Mouse (Mus musculus): ENCODE measurements around the gene Racgap1. TPM values are rescaled to one million over a fixed set of nuclear protein-coding genes. Genes with fewer than 3 reads are reported as not detected.
A peak's percentile ranks its signal among the peaks of the same experiment; 100 is the strongest.

The Racgap1 gene
- polyA plus RNA-seq, 1 experiment from 2014 or later = 44.9 TPM

DNA sequence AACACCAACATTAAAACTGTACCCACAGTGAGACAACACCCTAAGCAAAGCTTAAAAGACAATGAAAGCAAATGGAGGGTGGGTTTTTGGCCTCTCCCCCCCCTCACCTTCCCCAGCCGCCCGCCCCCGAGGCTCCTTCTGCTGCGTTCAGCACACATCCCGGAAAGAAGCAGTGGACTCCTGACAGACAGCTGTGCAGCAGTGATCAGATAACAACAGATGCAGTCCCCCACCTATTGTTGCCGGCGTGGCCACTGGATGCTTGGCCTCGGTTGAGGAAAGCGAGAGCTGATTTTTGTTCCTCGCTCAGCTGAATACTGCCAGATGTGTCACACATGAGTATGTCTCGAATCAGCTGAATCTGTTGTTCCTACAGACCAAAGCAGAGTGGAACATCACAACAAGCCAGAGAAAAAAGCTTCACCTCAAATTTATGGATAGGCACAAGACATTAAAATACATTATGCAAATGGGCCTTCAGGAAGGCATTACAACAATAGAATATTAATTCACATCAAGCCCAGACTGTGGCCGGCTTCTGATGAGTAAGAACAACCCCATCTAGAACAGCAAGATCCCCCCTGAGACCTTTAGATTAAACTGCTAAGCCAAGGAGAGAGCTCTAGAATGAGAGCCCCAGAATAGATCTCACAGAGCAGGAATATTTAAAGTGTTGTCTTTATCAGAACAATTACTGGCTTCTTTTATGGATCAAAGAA lies 13.9 kb downstream of the Racgap1 start:
- H3K27ac ChIP-seq = peak overlapping the region; percentile 92
- 32% methylated on average over 12 of the region's 12 CpGs for WGBS
- peaks cover 17% of the 10 kb centered on the region for H3K4me1 ChIP-seq (replicated peaks; ENCODE audit: control insufficient read depth, insufficient read depth, low read length)
- H3K4me3 ChIP-seq (replicated peaks; ENCODE audit: low read length) = no peak overlapping the region
- no peaks in the 10 kb centered on the region for H3K27me3 ChIP-seq (ENCODE audit: control insufficient read depth, insufficient read depth, low read length)
- peaks cover 17% of the 10 kb centered on the region for H3K36me3 ChIP-seq (replicated peaks; ENCODE audit: control insufficient read depth, insufficient read depth)
- ATAC-seq (ENCODE audit: low FRiP score) = 0 out of 2 replicates have a peak, but pooled peaks have one; percentile 17
- no peaks in the 10 kb centered on the region for H3K9me3 ChIP-seq (ENCODE audit: control insufficient read depth, low read length)
- peak overlapping the region; percentile 35 for H3K4me2 ChIP-seq (replicated peaks)
- peak overlapping the region; percentile 48 for H3K9ac ChIP-seq
- no peak for DNase-seq (ENCODE audit: low spot score)

DNA sequence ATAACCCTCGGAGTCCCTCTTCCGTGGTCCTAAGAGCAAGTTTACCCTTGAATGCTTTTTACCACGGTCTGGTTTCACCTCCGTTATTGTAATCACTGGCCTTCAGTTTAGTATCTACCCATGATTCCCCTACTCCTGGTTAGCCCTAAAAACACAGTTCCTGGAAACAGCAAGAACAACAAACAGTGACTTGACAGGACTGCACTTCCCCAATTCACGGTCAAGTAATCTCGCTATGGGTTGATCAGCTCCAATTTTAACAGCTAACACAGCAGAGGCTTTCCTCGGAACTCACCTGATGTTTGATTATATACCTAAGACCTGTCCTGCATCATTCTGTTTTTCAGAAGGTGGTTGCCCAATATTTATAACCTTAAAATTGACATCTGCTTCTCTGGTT lies 16.8 kb downstream of the Racgap1 start:
- ATAC-seq (ENCODE audit: low FRiP score) (no peak), DNase-seq (ENCODE audit: low spot score) (no peak)
- Histone ChIP-seq H3K27me3 (ENCODE audit: control insufficient read depth, insufficient read depth, low read length) (no peaks in the 10 kb centered on the region), H3K9ac (no peak overlapping the region), H3K4me3 (replicated peaks; ENCODE audit: low read length) (no peak overlapping the region), H3K4me2 (replicated peaks) (no peak overlapping the region), H3K36me3 (replicated peaks; ENCODE audit: control insufficient read depth, insufficient read depth) (peaks cover 45% of the 10 kb centered on the region), H3K27ac (no peak overlapping the region), H3K4me1 (replicated peaks; ENCODE audit: control insufficient read depth, insufficient read depth, low read length) (peaks cover 15% of the 10 kb centered on the region), H3K9me3 (ENCODE audit: control insufficient read depth, low read length) (no peaks in the 10 kb centered on the region)
- WGBS = 94% methylated on average over 7 of the region's 7 CpGs

DNA sequence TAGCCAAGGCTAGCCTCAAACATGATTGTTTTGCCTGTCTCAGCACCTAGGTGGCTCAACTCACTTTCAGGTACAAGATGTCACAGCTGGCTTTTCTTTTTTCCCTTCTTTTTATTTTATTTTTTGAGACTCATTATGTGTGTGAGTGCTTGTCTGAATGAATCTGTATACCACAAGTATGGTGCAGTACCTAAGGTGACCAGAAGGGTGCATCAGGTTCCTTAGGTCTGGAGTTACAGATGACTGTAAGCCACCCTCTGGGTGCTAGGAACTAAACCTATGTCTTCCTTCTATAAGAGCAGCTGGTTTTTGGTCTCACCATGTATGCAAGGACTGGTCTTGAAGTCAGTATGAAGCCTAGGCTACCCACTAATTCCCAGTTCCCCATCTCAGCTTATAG lies 19.8 kb downstream of the Racgap1 start:
- no peak overlapping the region for H3K4me2 ChIP-seq (replicated peaks)
- H3K9ac ChIP-seq = no peak overlapping the region
- H3K9me3 ChIP-seq (ENCODE audit: control insufficient read depth, low read length) = no peaks in the 10 kb centered on the region
- no peak overlapping the region for H3K27ac ChIP-seq
- H3K27me3 ChIP-seq (ENCODE audit: control insufficient read depth, insufficient read depth, low read length) = no peaks in the 10 kb centered on the region
- H3K36me3 ChIP-seq (replicated peaks; ENCODE audit: control insufficient read depth, insufficient read depth) = peaks cover 51% of the 10 kb centered on the region
- ATAC-seq (ENCODE audit: low FRiP score) (no peak), DNase-seq (ENCODE audit: low spot score) (no peak)
- no peaks in the 10 kb centered on the region; the same call in 1 of the 2 replicates for H3K4me1 ChIP-seq (replicated peaks; ENCODE audit: control insufficient read depth, insufficient read depth, low read length)
- H3K4me3 ChIP-seq (replicated peaks; ENCODE audit: low read length) = no peak overlapping the region

DNA sequence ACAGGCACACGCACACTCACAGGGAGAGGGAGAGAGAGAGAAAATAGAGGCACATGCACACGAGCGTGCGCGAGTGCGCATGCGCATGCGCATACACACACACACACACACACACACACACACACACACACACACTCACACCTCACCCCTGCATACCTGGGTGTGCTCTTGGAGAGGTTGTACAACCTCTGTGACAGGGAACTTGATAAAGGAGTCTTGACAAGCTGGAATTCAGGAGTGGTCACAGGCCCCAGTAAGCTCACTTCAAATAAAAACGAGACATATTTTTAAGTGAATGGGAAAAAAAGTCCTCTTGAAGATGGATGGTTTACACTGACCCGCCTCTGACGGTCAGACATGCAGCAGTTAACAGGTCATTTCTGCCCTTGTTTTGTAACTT lies 29.4 kb downstream of the Racgap1 start:
- Histone ChIP-seq H3K9me3 (ENCODE audit: control insufficient read depth, low read length) (no peaks in the 10 kb centered on the region), H3K27ac (no peak overlapping the region), H3K4me2 (replicated peaks) (no peak overlapping the region), H3K9ac (no peak overlapping the region), H3K4me1 (replicated peaks; ENCODE audit: control insufficient read depth, insufficient read depth, low read length) (no peaks in the 10 kb centered on the region), H3K36me3 (replicated peaks; ENCODE audit: control insufficient read depth, insufficient read depth) (peaks cover 46% of the 10 kb centered on the region), H3K27me3 (ENCODE audit: control insufficient read depth, insufficient read depth, low read length) (no peaks in the 10 kb centered on the region), H3K4me3 (replicated peaks; ENCODE audit: low read length) (no peak overlapping the region)
- WGBS = 93% methylated on average over 11 of the region's 11 CpGs
- no peak for DNase-seq (ENCODE audit: low spot score)
- no peak for ATAC-seq (ENCODE audit: low FRiP score)

DNA sequence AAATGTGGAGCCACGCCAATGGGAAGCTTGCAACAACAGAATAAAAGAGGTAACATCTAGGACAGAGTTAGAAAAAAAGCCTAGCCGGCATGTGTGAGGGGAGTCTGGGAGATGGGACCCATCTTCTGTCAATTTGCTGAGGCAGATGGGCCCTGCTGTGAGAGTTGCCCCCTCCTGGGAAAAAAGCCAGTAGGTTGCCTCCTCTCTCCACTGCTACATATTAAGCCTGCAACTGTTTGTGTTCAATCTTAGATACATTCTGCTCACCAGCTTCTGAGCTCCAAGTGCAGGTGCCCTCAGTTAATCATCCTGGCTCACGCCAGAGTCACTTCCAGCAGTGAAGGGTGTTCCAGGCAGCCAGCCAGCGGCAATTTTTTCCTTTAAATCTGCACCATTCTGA lies 31.6 kb downstream of the Racgap1 start:
- peaks cover 29% of the 10 kb centered on the region for H3K36me3 ChIP-seq (replicated peaks; ENCODE audit: control insufficient read depth, insufficient read depth)
- H3K4me3 ChIP-seq (replicated peaks; ENCODE audit: low read length) = no peak overlapping the region
- no peak for DNase-seq (ENCODE audit: low spot score)
- no peak for ATAC-seq (ENCODE audit: low FRiP score)
- peaks cover 3% of the 10 kb centered on the region; the same call in 1 of the 2 replicates for H3K4me1 ChIP-seq (replicated peaks; ENCODE audit: control insufficient read depth, insufficient read depth, low read length)
- no peak overlapping the region for H3K9ac ChIP-seq
- 68% methylated on average over 4 of the region's 4 CpGs for WGBS
- H3K27me3 ChIP-seq (ENCODE audit: control insufficient read depth, insufficient read depth, low read length) = no peaks in the 10 kb centered on the region
- no peaks in the 10 kb centered on the region for H3K9me3 ChIP-seq (ENCODE audit: control insufficient read depth, low read length)
- H3K4me2 ChIP-seq (replicated peaks) = no peak overlapping the region
- 0 out of 2 replicates have a peak overlapping the region, but pooled peaks have one; percentile 9 for H3K27ac ChIP-seq

DNA sequence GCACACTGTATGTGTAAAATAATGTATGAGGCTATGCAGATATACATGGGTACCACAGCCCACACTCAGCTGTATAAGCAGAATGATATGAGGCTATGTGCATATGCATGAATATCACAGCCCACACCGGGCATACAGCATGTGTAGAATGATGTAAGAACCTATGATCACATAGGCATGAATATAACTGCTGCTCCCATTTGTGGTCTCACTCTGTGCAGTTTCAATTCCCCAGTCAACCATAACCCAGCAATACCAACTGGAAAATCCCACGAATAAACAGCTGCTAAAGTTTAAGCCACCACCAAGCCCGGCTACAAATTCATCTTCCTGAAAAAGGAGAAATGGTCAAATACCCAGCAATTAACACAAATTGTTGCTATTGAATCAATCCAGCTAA lies 32.9 kb downstream of the Racgap1 start:
- H3K27me3 ChIP-seq (ENCODE audit: control insufficient read depth, insufficient read depth, low read length) = no peaks in the 10 kb centered on the region
- DNase-seq (ENCODE audit: low spot score) (no peak), ATAC-seq (ENCODE audit: low FRiP score) (no peak)
- no peak overlapping the region for H3K4me2 ChIP-seq (replicated peaks)
- no peak overlapping the region for H3K9ac ChIP-seq
- no peak overlapping the region for H3K27ac ChIP-seq
- peaks cover 9% of the 10 kb centered on the region for H3K4me1 ChIP-seq (replicated peaks; ENCODE audit: control insufficient read depth, insufficient read depth, low read length)
- peaks cover 18% of the 10 kb centered on the region for H3K36me3 ChIP-seq (replicated peaks; ENCODE audit: control insufficient read depth, insufficient read depth)
- no peaks in the 10 kb centered on the region for H3K9me3 ChIP-seq (ENCODE audit: control insufficient read depth, low read length)
- WGBS = 87% methylated on average over 3 of the region's 3 CpGs
- H3K4me3 ChIP-seq (replicated peaks; ENCODE audit: low read length) = no peak overlapping the region

DNA sequence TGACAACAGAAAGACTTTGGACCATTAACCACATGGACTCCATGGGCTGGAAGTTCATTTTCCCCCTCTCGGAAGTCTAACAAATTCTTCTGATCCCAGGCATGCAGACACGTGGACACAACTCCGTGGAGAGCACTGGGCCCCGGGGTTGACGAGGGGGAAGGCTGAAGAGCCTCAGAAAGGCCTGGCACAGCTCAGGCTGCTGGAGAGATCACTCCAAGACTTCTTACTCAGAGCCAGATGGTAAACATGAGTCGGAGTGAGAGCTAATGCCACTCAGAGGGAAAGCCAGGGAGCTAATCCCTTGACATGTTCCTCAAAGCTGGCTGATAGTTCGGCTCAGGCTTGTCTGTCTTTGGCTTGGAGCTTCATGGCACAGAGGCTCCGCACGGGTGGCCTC lies 36.2 kb downstream of the Racgap1 start:
- H3K4me2 ChIP-seq (replicated peaks) = no peak overlapping the region

DNA sequence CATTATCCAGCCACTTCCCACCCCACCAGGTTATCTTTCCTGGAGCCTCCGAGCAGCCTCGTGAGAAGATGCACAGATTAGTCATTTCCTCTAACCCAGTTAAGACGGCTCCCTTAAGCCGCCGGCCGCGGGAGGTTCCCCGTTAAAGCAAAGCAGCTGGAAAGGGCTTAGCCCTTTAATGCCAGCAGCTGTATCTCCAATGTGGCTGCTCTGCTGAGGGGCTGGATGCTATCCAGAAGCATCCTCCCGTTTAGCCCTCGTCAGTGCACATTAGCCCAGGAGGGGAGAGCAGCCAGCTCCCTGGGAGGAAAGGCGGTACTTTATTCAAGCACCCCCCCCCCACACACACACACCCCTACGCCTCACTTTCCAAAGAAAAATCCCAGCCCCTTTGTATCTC lies 36.7 kb downstream of the Racgap1 start:
- peak overlapping the region; percentile 8; the same call in 1 of the 2 replicates for H3K4me2 ChIP-seq (replicated peaks)
- H3K9me3 ChIP-seq (ENCODE audit: control insufficient read depth, low read length) = no peaks in the 10 kb centered on the region
- peaks cover 14% of the 10 kb centered on the region for H3K4me1 ChIP-seq (replicated peaks; ENCODE audit: control insufficient read depth, insufficient read depth, low read length)
- ATAC-seq (ENCODE audit: low FRiP score) = no peak; the same call in 1 of the 2 replicates
- no peaks in the 10 kb centered on the region for H3K27me3 ChIP-seq (ENCODE audit: control insufficient read depth, insufficient read depth, low read length)
- H3K9ac ChIP-seq = no peak overlapping the region; the same call in 1 of the 2 replicates
- DNase-seq (ENCODE audit: low spot score) = no peak
- H3K4me3 ChIP-seq (replicated peaks; ENCODE audit: low read length) = no peak overlapping the region
- H3K36me3 ChIP-seq (replicated peaks; ENCODE audit: control insufficient read depth, insufficient read depth) = no peaks in the 10 kb centered on the region
- H3K27ac ChIP-seq = peak overlapping the region; percentile 48
- 14% methylated on average over 12 of the region's 12 CpGs for WGBS

More for the DNA sequence above, 36.2 kb downstream of the Racgap1 start:
- Histone ChIP-seq H3K36me3 (replicated peaks; ENCODE audit: control insufficient read depth, insufficient read depth) (no peaks in the 10 kb centered on the region), H3K4me3 (replicated peaks; ENCODE audit: low read length) (no peak overlapping the region), H3K27ac (peak overlapping the region; percentile 48; the same call in 1 of the 2 replicates), H3K4me1 (replicated peaks; ENCODE audit: control insufficient read depth, insufficient read depth, low read length) (peaks cover 14% of the 10 kb centered on the region), H3K9me3 (ENCODE audit: control insufficient read depth, low read length) (no peaks in the 10 kb centered on the region), H3K27me3 (ENCODE audit: control insufficient read depth, insufficient read depth, low read length) (no peaks in the 10 kb centered on the region), H3K9ac (no peak overlapping the region)
- ATAC-seq (ENCODE audit: low FRiP score) (no peak), DNase-seq (ENCODE audit: low spot score) (no peak)
- WGBS = 55% methylated on average over 9 of the region's 9 CpGs

DNA sequence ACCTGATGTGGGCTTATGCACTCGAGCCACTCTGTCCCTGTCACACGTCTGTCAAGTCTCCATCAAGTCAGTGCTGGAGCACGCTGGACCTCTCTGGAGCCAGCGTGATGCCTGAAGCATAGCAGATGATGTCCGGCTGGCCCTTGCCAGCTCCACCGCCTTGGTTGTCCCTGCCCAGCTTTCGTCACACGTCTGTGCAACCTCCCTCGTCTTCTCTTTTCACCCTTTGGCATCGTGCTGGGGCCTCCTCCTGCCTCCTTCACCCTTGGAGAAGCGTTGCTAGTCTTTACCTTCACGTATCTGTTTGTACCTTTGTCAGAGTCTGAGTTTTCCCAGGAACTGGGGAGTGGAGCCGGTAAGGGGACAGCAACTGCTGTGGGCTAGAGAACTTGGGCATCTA lies 37.2 kb downstream of the Racgap1 start:
- DNase-seq (ENCODE audit: low spot score) (no peak), ATAC-seq (ENCODE audit: low FRiP score) (no peak)
- Histone ChIP-seq H3K36me3 (replicated peaks; ENCODE audit: control insufficient read depth, insufficient read depth) (no peaks in the 10 kb centered on the region), H3K9ac (no peak overlapping the region; the same call in 1 of the 2 replicates), H3K4me1 (replicated peaks; ENCODE audit: control insufficient read depth, insufficient read depth, low read length) (peaks cover 14% of the 10 kb centered on the region), H3K4me3 (replicated peaks; ENCODE audit: low read length) (no peak overlapping the region), H3K4me2 (replicated peaks) (peak overlapping the region; percentile 8; the same call in 1 of the 2 replicates), H3K9me3 (ENCODE audit: control insufficient read depth, low read length) (no peaks in the 10 kb centered on the region), H3K27ac (peak overlapping the region; percentile 48), H3K27me3 (ENCODE audit: control insufficient read depth, insufficient read depth, low read length) (no peaks in the 10 kb centered on the region)
- 75% methylated on average over 13 of the region's 13 CpGs for WGBS
